Mouse (Mus musculus) bone marrow, adult 2 months (tissue): ENCODE measurements around the gene 1810055G02Rik.
A peak's percentile ranks its signal among the peaks of the same experiment; 100 is the strongest.

Experiments used
- CTCF ChIP-seq: fragments of 200-500 bp; IDR thresholded peaks from 2 replicates; pipeline ENCODE4 v1.5.1; 2011; ENCODE audit warnings: low read length, control low read depth; ENCODE audit not compliant: control insufficient read depth, insufficient read depth
- POLR2A ChIP-seq: fragments of 200-500 bp; IDR thresholded peaks from 2 replicates; pipeline ENCODE4 v1.6.1; 2011; ENCODE audit warnings: low read depth, mild to moderate bottlenecking, control low read depth, low read length, borderline replicate concordance; ENCODE audit not compliant: control insufficient read depth

DNA sequence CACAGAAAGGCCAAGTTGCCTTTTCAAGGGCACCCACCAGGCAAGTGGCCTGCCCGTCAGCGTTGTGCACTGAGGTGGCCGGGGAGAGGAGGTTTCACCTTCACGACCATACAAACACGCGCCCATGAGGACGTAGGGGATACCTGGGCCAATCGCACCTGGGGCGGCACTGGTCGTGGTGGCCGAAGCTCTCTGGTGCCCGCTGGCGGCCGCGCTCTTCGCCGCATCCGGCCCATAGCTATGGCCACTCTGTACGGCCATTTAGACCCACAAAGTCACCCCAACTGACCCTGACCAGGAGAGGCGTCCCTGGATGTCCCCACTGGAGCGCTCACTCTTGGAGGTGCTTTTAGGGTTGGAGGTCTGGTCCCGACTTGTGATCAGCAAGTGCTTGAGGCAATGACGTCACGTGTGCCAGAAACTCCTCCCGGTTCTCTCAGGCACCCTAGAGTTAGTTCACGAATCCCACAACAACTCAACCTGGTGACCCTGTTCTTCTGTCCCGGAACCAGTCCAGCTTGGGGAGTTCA lies 11.3 kb downstream of the 1810055G02Rik start:
- 0 out of 2 replicates have a peak, but pooled peaks have one; percentile 34 for TF ChIP-seq POLR2A
- peak; percentile 71 for TF ChIP-seq CTCF
